Comparison of ENCODE assay signal across 9 mouse cellular contexts in genomic region chr14:32032522-32032921, GRCm38 (mm10). TPM values are rescaled to one million over a fixed set of nuclear protein-coding genes. Genes with fewer than 3 reads are reported as not detected.
DNase-seq lines count a peak whose midpoint lies in the region; ATAC-seq and TF ChIP-seq lines count a peak whose summit lies in the region.
"Had no signal": no experiment of that assay in that cellular context is flagged by ENCODE, and none has a peak within 500 bp of the region (broad histone marks: within the 10 kb centered on the region; RNA-seq: fewer than 3 reads in every experiment).

No protein-coding gene starts in this region.

- no peak for ATAC-seq in heart, embryonic 12.5 days (ENCODE audit: insufficient number of reproducible peaks, low FRiP score)
- peak; percentile 58; the same call in 1 of the 2 replicates for ATAC-seq in hindbrain, postnatal 0 days
- ATAC-seq in megakaryocyte progenitor cell, adult 5-6 weeks (replicated peaks; ENCODE audit: poor library complexity): peak; percentile 94

- 6% methylated on average over 4 of the region's 4 CpGs for WGBS in heart, embryonic 12.5 days
- WGBS in hindbrain, postnatal 0 days: 4% methylated on average over 4 of the region's 4 CpGs

- no peak overlapping the region for H3K4me2 ChIP-seq in heart, embryonic 12.5 days
- H3K4me2 ChIP-seq in hindbrain, postnatal 0 days (ENCODE audit: low read depth, low read length): no peak overlapping the region

- H3K4me3 ChIP-seq in heart, embryonic 12.5 days: no peak overlapping the region
- H3K4me3 ChIP-seq in hindbrain, postnatal 0 days (ENCODE audit: low read length): no peak overlapping the region
- no peak overlapping the region for H3K4me3 ChIP-seq in left cerebral cortex, adult 2 months
- H3K4me3 ChIP-seq: megakaryocyte, embryonic 14.5 days had no signal

- peaks cover under 1% of the 10 kb centered on the region; the same call in 1 of the 2 replicates for H3K9me3 ChIP-seq in heart, embryonic 12.5 days (replicated peaks)
- H3K9me3 ChIP-seq in hindbrain, postnatal 0 days (ENCODE audit: low read length): no peaks in the 10 kb centered on the region

- no peak overlapping the region for H3K9ac ChIP-seq in heart, embryonic 12.5 days
- no peak overlapping the region for H3K9ac ChIP-seq in hindbrain, postnatal 0 days (replicated peaks; ENCODE audit: low read length)

- peak; percentile 97 for DNase-seq in heart, adult 11 months
- DNase-seq in cerebellum, adult 11-12 months: peak; percentile 83
- peak; percentile 75 for DNase-seq in forelimb bud, embryonic 11.5 days (ENCODE audit: low read depth, low spot score)
- DNase-seq in hindbrain, postnatal 0 days (ENCODE audit: low spot score): peak; percentile 88
- DNase-seq in left cerebral cortex, adult 2 months (ENCODE audit: extremely low spot score in 1 of 2, low spot score in 2 of 2): peak; percentile 64 to 74
- peak; percentile 58 for DNase-seq in right cerebral cortex, postnatal 25 days

- no peaks in the 10 kb centered on the region for H3K36me3 ChIP-seq in heart, embryonic 12.5 days
- no peaks in the 10 kb centered on the region for H3K36me3 ChIP-seq in hindbrain, postnatal 0 days (ENCODE audit: insufficient read depth, low read length)

- intact Hi-C loops in left cerebral cortex, adult 2 months (cut with DNase I): loop anchor here (1.0 to 5.0 kb wide), 3 partner anchors 77 to 238 kb away; no protein-coding TSS in a partner anchor

- peak; percentile 95 for TF ChIP-seq CTCF in hindbrain, postnatal 0 days (IDR thresholded peaks at IDR 0.05; ENCODE audit: low read depth)
- TF ChIP-seq CTCF in left cerebral cortex, adult 2 months (IDR thresholded peaks at IDR 0.05): peak; percentile 94

- no peak overlapping the region for H3K27ac ChIP-seq in heart, embryonic 12.5 days (ENCODE audit: poor library complexity, severe bottlenecking)
- no peak overlapping the region for H3K27ac ChIP-seq in hindbrain, postnatal 0 days
- no peak overlapping the region for H3K27ac ChIP-seq in left cerebral cortex, adult 2 months

- H3K27me3 ChIP-seq in heart, embryonic 12.5 days (replicated peaks): peaks cover 20% of the 10 kb centered on the region
- no peaks in the 10 kb centered on the region for H3K27me3 ChIP-seq in hindbrain, postnatal 0 days (ENCODE audit: insufficient read depth, low read length)

- peaks cover 19% of the 10 kb centered on the region for H3K4me1 ChIP-seq in heart, embryonic 12.5 days (replicated peaks)
- H3K4me1 ChIP-seq in hindbrain, postnatal 0 days (ENCODE audit: insufficient read depth, low read length): peaks cover 8% of the 10 kb centered on the region

RNA-seq across cellular contexts. Expression of gene Galnt15, which starts 3.7 kb away (rescaled TPM):
- 0.29 and 0.35 TPM in 2 replicates for polyA plus RNA-seq in heart, embryonic 12.5 days (2016; fragmentation: Nextera tagmentation; extraction: Ambion mirVana)
- total RNA-seq in hindbrain, postnatal 0 days (2014; rRNA removed): 3.3 and 5.1 TPM in 2 replicates
- 1.8 and 2.4 TPM in 2 replicates for polyA plus RNA-seq in hindbrain, postnatal 0 days (2015; fragmentation: Nextera tagmentation; extraction: Ambion mirVana)
- 1 to 10 TPM; 2.1 to 2.2 TPM for total RNA-seq in left cerebral cortex, adult 2 months (2021)
- not detected in 2 replicates for total RNA-seq in megakaryocyte progenitor cell, adult 5-6 weeks (2015)
- not detected in 2 replicates for total RNA-seq in megakaryocyte progenitor cell, adult 5-6 weeks (2017)

RNA-seq across cellular contexts. Expression of gene Oxnad1, which starts 52.7 kb away (rescaled TPM):
- polyA plus RNA-seq in heart, embryonic 12.5 days (2016; fragmentation: Nextera tagmentation; extraction: Ambion mirVana): 37.9 and 40.2 TPM in 2 replicates
- 28.8 and 34.3 TPM in 2 replicates for total RNA-seq in hindbrain, postnatal 0 days (2014; rRNA removed)
- 24.5 and 24.6 TPM in 2 replicates for polyA plus RNA-seq in hindbrain, postnatal 0 days (2015; fragmentation: Nextera tagmentation; extraction: Ambion mirVana)
- total RNA-seq in left cerebral cortex, adult 2 months (2021): 10 to 100 TPM; 13.9 to 16.7 TPM
- total RNA-seq in megakaryocyte progenitor cell, adult 5-6 weeks (2015): 8.3 and 14.9 TPM in 2 replicates
- 36.2 and 45.2 TPM in 2 replicates for total RNA-seq in megakaryocyte progenitor cell, adult 5-6 weeks (2017)

RNA-seq across cellular contexts. Expression of gene Dph3, which starts 53.0 kb away (rescaled TPM):
- 71.7 and 74.5 TPM in 2 replicates for polyA plus RNA-seq in heart, embryonic 12.5 days (2016; fragmentation: Nextera tagmentation; extraction: Ambion mirVana)
- total RNA-seq in hindbrain, postnatal 0 days (2014; rRNA removed): 45.3 and 46.3 TPM in 2 replicates
- 75.8 and 78.2 TPM in 2 replicates for polyA plus RNA-seq in hindbrain, postnatal 0 days (2015; fragmentation: Nextera tagmentation; extraction: Ambion mirVana)
- total RNA-seq in left cerebral cortex, adult 2 months (2021): 10 to 100 TPM; 45.3 to 46.2 TPM
- 88.0 and 117 TPM in 2 replicates for total RNA-seq in megakaryocyte progenitor cell, adult 5-6 weeks (2015)
- total RNA-seq in megakaryocyte progenitor cell, adult 5-6 weeks (2017): 41.2 and 67.5 TPM in 2 replicates
